Mouse (Mus musculus): ENCODE measurements around the gene Tbk1. TPM values are rescaled to one million over a fixed set of nuclear protein-coding genes. Genes with fewer than 3 reads are reported as not detected.

Gene Tbk1
- polyA plus RNA-seq, 1 experiment, result 7.0 TPM

DNA sequence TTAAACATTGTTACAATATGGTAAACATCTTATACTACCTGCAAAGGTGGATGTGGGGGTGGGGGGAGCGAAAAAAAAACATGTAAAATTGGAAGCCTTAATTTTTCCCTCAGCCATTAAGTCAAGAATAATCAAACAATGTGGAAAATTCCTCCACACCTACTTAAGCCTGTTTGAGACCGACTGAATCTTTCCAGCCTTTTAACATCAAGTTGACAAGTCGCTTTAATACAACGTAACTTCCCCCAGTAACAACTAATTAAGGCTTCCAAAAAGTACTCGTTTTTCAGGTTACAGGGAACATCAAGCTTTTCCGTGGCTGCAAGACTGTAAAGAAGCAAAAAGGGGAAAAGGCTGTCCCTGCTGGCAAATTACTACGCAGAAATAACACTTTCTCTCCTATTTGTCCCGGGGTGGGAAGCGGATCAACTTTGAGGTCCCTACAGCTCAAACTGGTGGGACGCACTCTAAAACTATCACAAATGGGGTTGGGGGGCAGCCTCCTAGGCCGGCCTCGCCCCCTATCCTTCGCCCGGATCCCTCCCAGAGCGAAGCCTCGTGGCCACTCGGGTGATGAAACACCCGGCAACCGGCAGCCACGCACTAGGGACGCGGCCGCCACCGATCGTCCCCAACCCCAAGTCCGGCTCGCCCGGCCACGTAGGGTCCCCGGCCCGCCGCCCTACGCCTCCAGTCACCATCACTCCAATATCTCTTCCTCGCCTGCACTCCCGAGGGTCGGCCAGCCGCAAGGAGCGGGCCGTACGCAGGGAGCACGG is 39.0 kb upstream of the Tbk1 start:
- Histone ChIP-seq H3K4me1 (ENCODE audit: control insufficient read depth, insufficient read depth, low read length) (peaks cover 4% of the 10 kb centered on the region), H3K27ac (ENCODE audit: control insufficient read depth, insufficient read depth, low read depth, low read length) (peak overlapping the region; percentile 79), H3K4me3 (ENCODE audit: control insufficient read depth, low read depth, low read length) (peak overlapping the region; percentile 86), H3K27me3 (ENCODE audit: control insufficient read depth, insufficient read depth, low read length) (no peaks in the 10 kb centered on the region), H3K36me3 (ENCODE audit: control insufficient read depth, insufficient read depth, low read length) (peaks cover 1% of the 10 kb centered on the region; the same call in 1 of the 2 replicates)
- TF ChIP-seq POLR2A (IDR thresholded peaks at IDR 0.05; ENCODE audit: control insufficient read depth, low read depth, low read length) (no peak; the same call in 1 of the 2 replicates), CTCF (IDR thresholded peaks at IDR 0.05; ENCODE audit: control insufficient read depth, insufficient read depth, insufficient replicate concordance, low read depth, low read length) (no peak)

DNA sequence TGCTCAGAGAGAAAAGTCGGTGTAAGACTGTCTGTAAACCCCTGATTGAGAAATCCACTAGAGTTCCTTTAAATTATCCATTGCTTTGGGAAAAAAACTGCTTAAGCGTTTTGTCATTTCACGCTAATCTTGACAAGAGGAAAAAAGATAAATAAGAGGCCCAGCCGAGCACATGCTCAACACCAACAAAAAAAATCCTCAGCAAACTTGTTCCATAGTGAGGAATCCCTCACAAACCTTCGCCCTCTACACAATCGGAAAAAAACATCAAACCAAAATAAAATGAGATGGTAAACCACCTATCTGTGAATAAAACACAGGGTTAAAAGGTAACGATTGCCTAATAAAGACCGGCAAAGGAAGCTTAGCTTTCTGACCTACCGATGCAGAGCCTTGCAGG is 38.4 kb upstream of the Tbk1 start:
- peaks cover 4% of the 10 kb centered on the region for H3K4me1 ChIP-seq (ENCODE audit: control insufficient read depth, insufficient read depth, low read length)
- no peak for TF ChIP-seq POLR2A (IDR thresholded peaks at IDR 0.05; ENCODE audit: control insufficient read depth, low read depth, low read length)
- TF ChIP-seq CTCF (IDR thresholded peaks at IDR 0.05; ENCODE audit: control insufficient read depth, insufficient read depth, insufficient replicate concordance, low read depth, low read length), result no peak
- no peak overlapping the region for H3K27ac ChIP-seq (ENCODE audit: control insufficient read depth, insufficient read depth, low read depth, low read length)
- peak overlapping the region; percentile 86; the same call in 1 of the 2 replicates for H3K4me3 ChIP-seq (ENCODE audit: control insufficient read depth, low read depth, low read length)
- peaks cover 1% of the 10 kb centered on the region; the same call in 1 of the 2 replicates for H3K36me3 ChIP-seq (ENCODE audit: control insufficient read depth, insufficient read depth, low read length)
- no peaks in the 10 kb centered on the region for H3K27me3 ChIP-seq (ENCODE audit: control insufficient read depth, insufficient read depth, low read length)

DNA sequence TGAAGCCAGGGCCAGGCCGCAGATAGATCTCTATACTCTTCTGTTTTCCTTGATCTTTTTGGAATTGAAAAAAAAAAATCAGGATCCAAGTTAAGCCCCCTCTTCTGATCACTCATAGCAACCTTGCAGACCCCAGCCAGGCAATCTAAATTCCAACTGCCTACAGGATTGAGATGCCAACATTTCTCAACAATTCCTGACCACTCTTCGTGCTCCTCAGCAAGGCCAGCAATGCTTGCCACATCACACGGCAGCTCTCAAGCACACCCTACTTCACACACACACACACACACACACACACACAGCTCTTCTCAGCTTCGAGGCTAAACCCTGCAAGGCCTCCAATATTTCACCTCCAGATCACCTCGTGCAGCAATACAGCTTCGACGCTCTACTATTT is 37.1 kb upstream of the Tbk1 start:
- TF ChIP-seq CTCF (IDR thresholded peaks at IDR 0.05; ENCODE audit: control insufficient read depth, insufficient read depth, insufficient replicate concordance, low read depth, low read length) (no peak), POLR2A (IDR thresholded peaks at IDR 0.05; ENCODE audit: control insufficient read depth, low read depth, low read length) (no peak)
- Histone ChIP-seq H3K27me3 (ENCODE audit: control insufficient read depth, insufficient read depth, low read length) (no peaks in the 10 kb centered on the region), H3K27ac (ENCODE audit: control insufficient read depth, insufficient read depth, low read depth, low read length) (no peak overlapping the region), H3K36me3 (ENCODE audit: control insufficient read depth, insufficient read depth, low read length) (peaks cover 1% of the 10 kb centered on the region; the same call in 1 of the 2 replicates), H3K4me1 (ENCODE audit: control insufficient read depth, insufficient read depth, low read length) (peaks cover 4% of the 10 kb centered on the region), H3K4me3 (ENCODE audit: control insufficient read depth, low read depth, low read length) (no peak overlapping the region)

DNA sequence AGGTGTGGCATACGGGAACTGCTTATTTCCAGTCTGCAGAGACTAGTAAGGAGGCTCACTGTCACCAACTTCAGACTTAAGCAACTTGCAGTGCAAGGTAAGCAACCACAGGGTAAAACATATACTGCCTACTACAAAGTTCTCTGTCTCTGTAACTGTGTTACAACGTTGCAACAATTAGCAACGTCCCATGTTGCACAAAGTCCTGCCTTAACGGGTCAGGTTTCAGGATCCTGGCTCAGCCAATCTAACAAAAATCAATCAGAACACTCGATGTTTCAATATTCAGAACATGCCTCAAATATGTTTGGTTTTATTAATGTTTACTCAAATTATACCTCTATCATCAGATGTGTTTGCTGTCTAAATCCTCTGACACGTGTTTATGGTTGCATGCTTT is 35.8 kb upstream of the Tbk1 start:
- Histone ChIP-seq H3K36me3 (ENCODE audit: control insufficient read depth, insufficient read depth, low read length) (peaks cover 1% of the 10 kb centered on the region; the same call in 1 of the 2 replicates), H3K4me1 (ENCODE audit: control insufficient read depth, insufficient read depth, low read length) (peaks cover 4% of the 10 kb centered on the region), H3K4me3 (ENCODE audit: control insufficient read depth, low read depth, low read length) (no peak overlapping the region), H3K27ac (ENCODE audit: control insufficient read depth, insufficient read depth, low read depth, low read length) (no peak overlapping the region), H3K27me3 (ENCODE audit: control insufficient read depth, insufficient read depth, low read length) (no peaks in the 10 kb centered on the region)
- TF ChIP-seq CTCF (IDR thresholded peaks at IDR 0.05; ENCODE audit: control insufficient read depth, insufficient read depth, insufficient replicate concordance, low read depth, low read length), result no peak
- TF ChIP-seq POLR2A (IDR thresholded peaks at IDR 0.05; ENCODE audit: control insufficient read depth, low read depth, low read length), result no peak

DNA sequence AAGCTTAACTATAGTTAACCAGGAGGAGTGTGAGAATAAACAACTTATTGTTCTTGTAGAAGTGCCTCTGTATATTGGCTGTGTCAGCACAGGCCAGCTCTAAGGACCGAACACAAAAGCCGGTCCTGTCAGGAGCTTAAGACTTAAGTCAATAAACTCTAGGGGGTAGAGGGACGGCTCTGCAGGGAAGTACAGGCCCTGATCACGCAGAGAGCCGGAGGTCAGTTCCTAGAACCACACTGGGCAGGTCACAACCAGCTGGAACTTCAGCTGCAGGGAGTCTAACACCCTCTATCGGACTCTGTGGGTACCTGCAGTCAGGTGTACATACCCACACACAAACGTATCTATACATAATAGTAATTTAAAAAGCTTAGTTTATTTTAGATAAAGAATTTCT is 29.3 kb upstream of the Tbk1 start:
- Histone ChIP-seq H3K27ac (ENCODE audit: control insufficient read depth, insufficient read depth, low read depth, low read length) (no peak overlapping the region), H3K27me3 (ENCODE audit: control insufficient read depth, insufficient read depth, low read length) (no peaks in the 10 kb centered on the region), H3K4me1 (ENCODE audit: control insufficient read depth, insufficient read depth, low read length) (no peaks in the 10 kb centered on the region), H3K4me3 (ENCODE audit: control insufficient read depth, low read depth, low read length) (no peak overlapping the region), H3K36me3 (ENCODE audit: control insufficient read depth, insufficient read depth, low read length) (no peaks in the 10 kb centered on the region; the same call in 1 of the 2 replicates)
- TF ChIP-seq POLR2A (IDR thresholded peaks at IDR 0.05; ENCODE audit: control insufficient read depth, low read depth, low read length) (no peak), CTCF (IDR thresholded peaks at IDR 0.05; ENCODE audit: control insufficient read depth, insufficient read depth, insufficient replicate concordance, low read depth, low read length) (no peak)

GRCm38 (mm10) chr10:121615146-121615870 is 28.7 kb upstream of the Tbk1 start:
- no peak overlapping the region for H3K27ac ChIP-seq (ENCODE audit: control insufficient read depth, insufficient read depth, low read depth, low read length)
- no peaks in the 10 kb centered on the region; the same call in 1 of the 2 replicates for H3K36me3 ChIP-seq (ENCODE audit: control insufficient read depth, insufficient read depth, low read length)
- H3K4me1 ChIP-seq (ENCODE audit: control insufficient read depth, insufficient read depth, low read length), result no peaks in the 10 kb centered on the region
- no peaks in the 10 kb centered on the region for H3K27me3 ChIP-seq (ENCODE audit: control insufficient read depth, insufficient read depth, low read length)
- TF ChIP-seq POLR2A (IDR thresholded peaks at IDR 0.05; ENCODE audit: control insufficient read depth, low read depth, low read length) (no peak), CTCF (IDR thresholded peaks at IDR 0.05; ENCODE audit: control insufficient read depth, insufficient read depth, insufficient replicate concordance, low read depth, low read length) (no peak)
- H3K4me3 ChIP-seq (ENCODE audit: control insufficient read depth, low read depth, low read length), result no peak overlapping the region

DNA sequence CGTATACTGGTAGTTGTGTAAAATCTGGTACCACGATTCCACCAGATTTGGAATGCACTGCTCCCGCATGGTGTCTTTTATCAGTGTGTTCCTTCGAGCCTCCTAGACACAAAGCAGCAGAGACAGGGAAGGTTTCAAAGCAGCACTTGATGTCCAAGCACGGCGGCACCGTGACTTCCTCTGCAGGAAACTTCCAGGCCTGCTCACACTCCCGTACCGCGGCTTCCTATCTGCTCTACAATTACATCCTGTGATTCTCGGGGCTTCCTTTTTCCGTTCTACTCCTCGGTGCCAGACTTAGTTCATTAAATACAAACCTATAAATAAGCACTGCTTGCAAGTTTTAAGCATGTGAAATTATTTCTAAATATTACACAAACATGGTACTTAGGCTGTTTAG is 27.0 kb upstream of the Tbk1 start:
- Histone ChIP-seq H3K4me1 (ENCODE audit: control insufficient read depth, insufficient read depth, low read length) (no peaks in the 10 kb centered on the region), H3K4me3 (ENCODE audit: control insufficient read depth, low read depth, low read length) (no peak overlapping the region), H3K27me3 (ENCODE audit: control insufficient read depth, insufficient read depth, low read length) (no peaks in the 10 kb centered on the region), H3K27ac (ENCODE audit: control insufficient read depth, insufficient read depth, low read depth, low read length) (no peak overlapping the region), H3K36me3 (ENCODE audit: control insufficient read depth, insufficient read depth, low read length) (no peaks in the 10 kb centered on the region; the same call in 1 of the 2 replicates)
- TF ChIP-seq CTCF (IDR thresholded peaks at IDR 0.05; ENCODE audit: control insufficient read depth, insufficient read depth, insufficient replicate concordance, low read depth, low read length) (no peak), POLR2A (IDR thresholded peaks at IDR 0.05; ENCODE audit: control insufficient read depth, low read depth, low read length) (no peak)
